Mouse (Mus musculus) G1E (cell line): ENCODE measurements around the gene Sf1. TPM values are rescaled to one million over a fixed set of nuclear protein-coding genes. Genes with fewer than 3 reads are reported as not detected.

ENCODE experiments used
- ATAC-seq: 2 replicates; pipeline ENCODE4 v1.8.0; 2016; ENCODE audit warnings: mild to moderate bottlenecking; ENCODE audit not compliant: insufficient number of reproducible peaks, poor library complexity, low FRiP score, severe bottlenecking; ENCODE audit errors: extremely low read depth
- DNase-seq: peaks from one replicate; pipeline ENCODE4 v3.0.0; 2012; ENCODE audit warnings: low spot score
- H3K27me3 ChIP-seq: 2 replicates; pipeline ENCODE4 v1.6.1; 2012; ENCODE audit warnings: mild to moderate bottlenecking, low read length, inconsistent platforms; ENCODE audit not compliant: insufficient read depth
- H3K36me3 ChIP-seq: replicated peaks from 2 replicates; pipeline ENCODE3; 2012; ENCODE audit warnings: mild to moderate bottlenecking, inconsistent platforms
- H3K4me1 ChIP-seq: 2 replicates; pipeline ENCODE4 v1.6.1; 2012; ENCODE audit warnings: low read depth, low read length, inconsistent platforms, mixed read lengths; ENCODE audit not compliant: insufficient read depth
- H3K4me3 ChIP-seq: 2 replicates; pipeline ENCODE4 v1.5.1; 2012; ENCODE audit warnings: low read depth, mild to moderate bottlenecking, inconsistent platforms, low read length, moderate library complexity, mixed read lengths
- H3K9me3 ChIP-seq: replicated peaks from 2 replicates; pipeline ENCODE4 v1.6.1; 2012; ENCODE audit warnings: inconsistent platforms
- CTCF ChIP-seq: IDR thresholded peaks from 2 replicates; pipeline ENCODE4 v1.5.1; 2012; ENCODE audit warnings: low read depth, low read length, inconsistent platforms, mixed read lengths
- GATA1 ChIP-seq: IDR thresholded peaks from 2 replicates; pipeline ENCODE4 v1.6.1; 2012; ENCODE audit warnings: borderline replicate concordance, low read length, inconsistent platforms, mixed read lengths
- GATA2 ChIP-seq: IDR thresholded peaks from 2 replicates; pipeline ENCODE4 v1.6.1; 2012; ENCODE audit warnings: low read depth, low read length, inconsistent platforms, borderline replicate concordance
- POLR2AphosphoS5 ChIP-seq: IDR thresholded peaks from 2 replicates; pipeline ENCODE4 v1.6.1; 2012; ENCODE audit warnings: low read depth, low read length, inconsistent platforms; ENCODE audit not compliant: insufficient replicate concordance
- TAL1 ChIP-seq: conservative IDR thresholded peaks from 2 replicates; pipeline ENCODE4 v1.6.1; 2012; ENCODE audit warnings: low read depth, low read length, inconsistent platforms, mixed read lengths
- polyA plus RNA-seq: library from polyadenylated mRNA; stranded (reverse); fragments of >175 nt; gene quantifications from 2 replicates; pipeline ENCODE4 v1.2.3, GENCODE M21; 2012
- total RNA-seq, 2 experiments: library from RNA; stranded (forward) in 1 of 2; stranded (reverse) in 1 of 2; fragments of 200-1000 nt in 1 of 2; fragments of >200 nt in 1 of 2; fragmentation: Nextera tagmentation in 1 of 2; gene quantifications; 2 replicates each; pipeline ENCODE4 v1.2.3; 2014 to 2017

Gene Sf1
- total and polyA plus RNA-seq, 3 experiments = 104 to 1,720 (median 511) TPM

- no peaks in the 10 kb centered on the region for H3K27me3 ChIP-seq
- ATAC-seq (no peak), DNase-seq (no peak)
- no peak overlapping the region for H3K4me3 ChIP-seq
- H3K36me3 ChIP-seq = peaks cover 74% of the 10 kb centered on the region
- peaks cover 4% of the 10 kb centered on the region for H3K4me1 ChIP-seq
- H3K9me3 ChIP-seq = no peaks in the 10 kb centered on the region
- no peak for TF ChIP-seq GATA1
- no peak for TF ChIP-seq GATA2
- TF ChIP-seq POLR2AphosphoS5 = no peak
- no peak for TF ChIP-seq CTCF
- TF ChIP-seq TAL1 = no peak
Measured at GRCm38 (mm10) chr19:6354030-6354429, 9.5 kb upstream of the Sf1 start.

GRCm38 (mm10) chr19:6361291-6361690 is 2.2 kb upstream of the Sf1 start:
- Histone ChIP-seq H3K4me1 (peaks cover 12% of the 10 kb centered on the region), H3K9me3 (no peaks in the 10 kb centered on the region), H3K36me3 (peaks cover 52% of the 10 kb centered on the region), H3K27me3 (no peaks in the 10 kb centered on the region), H3K4me3 (no peak overlapping the region)
- no peak for DNase-seq
- TF ChIP-seq CTCF = no peak
- TF ChIP-seq GATA2 = no peak
- TF ChIP-seq POLR2AphosphoS5 = no peak
- TF ChIP-seq TAL1 = no peak
- no peak for TF ChIP-seq GATA1
- no peak for ATAC-seq

GRCm38 (mm10) chr19:6363091-6363410 is 439 bp upstream of the Sf1 start:
- peaks cover 65% of the 10 kb centered on the region for H3K36me3 ChIP-seq
- no peaks in the 10 kb centered on the region for H3K9me3 ChIP-seq
- no peak for DNase-seq
- no peak for TF ChIP-seq TAL1
- no peak for TF ChIP-seq POLR2AphosphoS5
- no peak for TF ChIP-seq CTCF
- TF ChIP-seq GATA2 = no peak
- TF ChIP-seq GATA1 = no peak
- peaks cover 29% of the 10 kb centered on the region for H3K4me1 ChIP-seq
- no peak for ATAC-seq
- no peaks in the 10 kb centered on the region for H3K27me3 ChIP-seq
- H3K4me3 ChIP-seq = peak overlapping the region; percentile 97

GRCm38 (mm10) chr19:6364317-6364725 is 831 bp downstream of the Sf1 start:
- TF ChIP-seq POLR2AphosphoS5 (no peak), GATA1 (no peak), CTCF (no peak), GATA2 (no peak), TAL1 (no peak)
- ATAC-seq = no peak
- H3K36me3 ChIP-seq = peaks cover 70% of the 10 kb centered on the region

GRCm38 (mm10) chr19:6364842-6365241 is 1.4 kb downstream of the Sf1 start:
- no peak for TF ChIP-seq POLR2AphosphoS5
- TF ChIP-seq GATA1 = no peak
- TF ChIP-seq TAL1 = no peak
- TF ChIP-seq GATA2 = no peak
- TF ChIP-seq CTCF = no peak
- DNase-seq (no peak), ATAC-seq (no peak)
- no peaks in the 10 kb centered on the region for H3K27me3 ChIP-seq
- no peaks in the 10 kb centered on the region for H3K9me3 ChIP-seq
- peaks cover 73% of the 10 kb centered on the region for H3K36me3 ChIP-seq
- peak overlapping the region; percentile 97 for H3K4me3 ChIP-seq
- H3K4me1 ChIP-seq = peaks cover 41% of the 10 kb centered on the region

More at GRCm38 (mm10) chr19:6364317-6364725, 831 bp downstream of the Sf1 start:
- Histone ChIP-seq H3K27me3 (no peaks in the 10 kb centered on the region), H3K4me3 (peak overlapping the region; percentile 97), H3K4me1 (peaks cover 40% of the 10 kb centered on the region), H3K9me3 (no peaks in the 10 kb centered on the region)
- peak; percentile 71 for DNase-seq

- Histone ChIP-seq H3K27me3 (no peaks in the 10 kb centered on the region), H3K4me3 (no peak overlapping the region), H3K36me3 (peaks cover 98% of the 10 kb centered on the region), H3K4me1 (peaks cover 84% of the 10 kb centered on the region), H3K9me3 (no peaks in the 10 kb centered on the region)
- no peak for ATAC-seq
- no peak for TF ChIP-seq TAL1
- no peak for TF ChIP-seq CTCF
- TF ChIP-seq GATA1 = no peak
- TF ChIP-seq POLR2AphosphoS5 = no peak
- TF ChIP-seq GATA2 = no peak
- DNase-seq = no peak
Measured at GRCm38 (mm10) chr19:6370175-6370574, 6.7 kb downstream of the Sf1 start.

- no peaks in the 10 kb centered on the region for H3K27me3 ChIP-seq
- peaks cover 73% of the 10 kb centered on the region for H3K4me1 ChIP-seq
- no peak for ATAC-seq
- H3K4me3 ChIP-seq = no peak overlapping the region
- H3K36me3 ChIP-seq = peaks cover 98% of the 10 kb centered on the region
- H3K9me3 ChIP-seq = no peaks in the 10 kb centered on the region
- TF ChIP-seq POLR2AphosphoS5 = no peak
- no peak for TF ChIP-seq GATA1
- TF ChIP-seq CTCF = no peak
- no peak for TF ChIP-seq TAL1
- no peak for TF ChIP-seq GATA2
- DNase-seq = no peak
Measured at GRCm38 (mm10) chr19:6372433-6372832, 8.9 kb downstream of the Sf1 start.
